Mouse (Mus musculus) gastrocnemius, postnatal 10 days (tissue): ENCODE data around the gene Efcab6. TPM values are rescaled to one million over a fixed set of nuclear protein-coding genes. Genes with fewer than 3 reads are reported as not detected.

Experiments used
- DNase-seq: peaks from one replicate; pipeline ENCODE4 v3.0.0; 2021; ENCODE audit warnings: mixed read lengths
- total RNA-seq, 2 experiments: library from RNA; stranded (reverse); gene quantifications; 2 replicates each; pipeline ENCODE4 v1.2.3; 2021

Gene Efcab6
- total RNA-seq, 2 experiments from 2014 or later, result 3.2 to 7.4 TPM

DNA sequence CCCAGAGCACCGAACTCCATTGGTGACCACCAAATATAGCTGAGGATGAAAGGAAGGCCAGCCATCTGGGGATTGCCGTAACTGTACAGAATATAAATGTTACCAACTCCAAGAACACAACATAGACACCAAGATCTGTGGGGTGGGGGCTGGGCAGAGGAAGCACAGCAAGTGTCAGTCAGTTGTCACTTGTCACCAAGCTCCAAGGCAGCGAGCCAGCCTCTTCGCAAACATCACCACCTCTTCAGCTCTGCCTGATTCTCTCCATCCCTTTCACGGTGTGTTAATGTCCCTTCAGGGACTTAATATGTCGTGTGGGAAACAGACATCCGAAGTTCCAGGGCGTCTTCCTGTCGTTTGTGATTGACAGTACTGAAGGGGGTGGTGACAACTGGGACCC, 93.0 kb downstream of the Efcab6 start:
- DNase-seq, result no peak

DNA sequence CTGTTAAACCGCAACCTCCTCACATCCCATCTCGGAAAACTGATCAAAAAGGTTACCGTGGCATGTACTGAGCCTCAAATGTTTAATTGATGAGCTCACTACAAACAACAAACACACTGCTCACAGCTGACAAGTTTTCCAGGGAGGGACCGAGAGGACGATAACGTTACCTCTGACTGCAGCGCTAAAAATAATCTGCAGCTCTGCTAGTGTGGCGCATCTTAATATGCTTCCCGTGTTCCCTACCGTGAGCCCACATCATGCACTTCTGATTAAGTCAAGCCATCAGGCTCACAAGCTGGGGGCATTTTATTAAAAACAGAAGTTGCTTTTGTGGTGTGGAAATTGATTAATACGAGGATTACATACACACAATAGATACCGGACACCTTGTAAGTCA, 97.4 kb downstream of the Efcab6 start:
- no peak for DNase-seq

DNA sequence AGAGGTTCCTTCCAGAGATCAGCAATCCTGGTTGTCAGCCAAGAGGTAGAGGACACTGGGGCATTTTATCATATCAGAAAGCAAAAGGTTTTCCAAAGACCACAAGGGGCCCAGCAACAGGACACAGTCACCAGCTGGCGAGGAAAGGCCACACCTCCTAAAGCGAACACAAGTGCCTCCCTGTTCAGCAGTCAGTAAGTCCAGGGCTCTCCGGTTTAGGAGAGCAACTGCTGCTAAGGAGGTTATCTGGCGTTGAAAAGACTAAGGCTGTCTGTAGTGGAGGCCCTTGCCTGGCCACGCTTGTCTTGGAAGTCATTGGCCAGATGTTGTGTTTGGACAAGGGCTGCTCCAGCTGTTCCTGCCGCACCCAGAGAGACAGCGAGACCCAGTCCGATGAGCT, 100.1 kb downstream of the Efcab6 start:
- DNase-seq, result no peak

GRCm38 (mm10) chr15:83958376-83958775, 106.8 kb downstream of the Efcab6 start:
- DNase-seq, result no peak

- no peak for DNase-seq
Measured at GRCm38 (mm10) chr15:83956996-83957395, 108.2 kb downstream of the Efcab6 start.

DNA sequence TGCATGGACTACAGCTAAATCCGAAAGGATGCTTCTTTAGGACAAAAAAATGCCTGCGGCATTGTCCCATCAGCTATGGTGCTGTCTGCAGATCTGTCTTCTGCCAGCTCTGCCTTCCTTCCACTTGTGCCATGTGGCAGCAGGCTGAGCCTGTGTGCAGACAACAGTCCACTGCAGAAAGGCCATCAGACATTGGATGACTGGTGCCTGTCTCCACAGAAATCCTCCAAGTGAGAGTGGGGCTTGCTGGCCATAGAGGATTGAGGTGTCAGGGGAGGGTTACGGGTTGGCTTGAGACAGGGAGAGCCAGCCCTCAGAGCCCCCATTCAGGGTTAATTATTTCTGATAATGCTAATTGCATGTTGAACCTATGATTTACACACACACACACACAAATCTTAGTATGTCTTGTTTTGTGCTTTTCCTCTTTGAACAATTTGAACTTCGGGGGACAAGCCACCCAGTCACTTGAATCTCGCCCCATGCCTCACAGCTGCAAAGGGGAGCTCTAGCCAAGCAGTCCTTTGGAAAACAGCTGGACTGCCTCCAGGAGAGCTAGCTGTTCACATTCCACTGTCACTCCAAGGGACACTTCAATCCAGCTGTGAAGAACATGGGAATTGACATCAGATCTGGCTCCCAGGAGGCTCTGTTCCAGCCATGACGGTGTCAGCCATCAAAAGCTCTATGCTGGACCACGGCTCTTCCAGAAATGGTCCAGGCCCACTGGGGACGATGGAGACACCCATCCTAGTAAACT, 109.1 kb downstream of the Efcab6 start:
- DNase-seq, result peak; percentile 35

DNA sequence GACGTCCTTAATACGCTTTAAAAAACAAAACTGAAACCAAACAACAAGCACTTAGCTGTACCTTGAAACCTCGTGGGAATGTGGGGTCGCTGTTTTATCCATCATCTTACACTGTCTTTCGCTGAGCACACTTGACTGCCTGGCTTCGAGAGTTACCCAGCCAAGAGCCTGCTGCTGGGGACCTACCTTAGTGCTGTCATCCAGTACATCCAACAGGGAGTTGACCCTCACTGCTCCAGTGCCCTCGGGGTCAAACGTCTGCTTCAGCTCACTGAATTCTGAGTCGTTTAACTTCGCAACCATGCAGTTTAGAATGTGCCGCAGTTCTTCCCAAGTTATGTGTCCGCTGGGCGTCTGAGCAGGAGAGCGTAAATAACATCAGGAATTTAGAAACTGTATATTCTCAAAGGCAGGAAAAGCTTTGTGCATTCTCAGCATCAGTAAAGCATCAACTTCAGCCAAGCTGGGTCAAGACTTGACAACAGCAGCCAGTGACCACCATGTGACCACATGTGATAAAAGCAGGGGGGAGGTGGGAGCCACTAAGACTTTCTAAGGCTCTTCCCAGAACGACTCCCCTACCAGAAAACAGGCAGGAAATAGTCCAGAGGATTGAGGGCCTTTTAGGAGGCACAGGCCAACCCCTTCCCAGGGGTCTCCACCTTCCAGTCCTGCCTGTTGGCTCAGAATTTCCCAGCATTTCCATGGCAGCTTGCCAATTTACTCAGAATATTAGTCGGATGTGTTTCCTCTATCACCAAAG, 115.3 kb downstream of the Efcab6 start:
- no peak for DNase-seq

DNA sequence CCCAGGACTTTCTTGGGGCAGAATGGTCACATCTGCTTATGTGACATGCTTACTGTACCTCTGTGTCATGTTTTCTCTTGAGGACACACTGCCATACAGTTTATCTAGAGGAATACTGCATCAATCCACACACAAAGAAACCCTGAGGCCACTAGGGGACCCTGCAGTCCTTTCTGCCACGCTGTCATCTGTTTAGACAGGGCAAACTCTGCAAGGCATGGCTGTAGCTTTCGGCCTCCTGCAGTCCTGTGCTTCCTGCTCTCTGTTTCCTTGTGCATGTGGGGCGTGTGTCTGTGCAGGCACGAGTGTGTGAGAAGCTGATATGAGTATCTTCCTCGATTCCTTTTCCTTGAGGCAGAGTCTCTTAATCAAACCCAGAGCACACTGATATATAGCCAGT, 125.5 kb downstream of the Efcab6 start:
- DNase-seq, result no peak

DNA sequence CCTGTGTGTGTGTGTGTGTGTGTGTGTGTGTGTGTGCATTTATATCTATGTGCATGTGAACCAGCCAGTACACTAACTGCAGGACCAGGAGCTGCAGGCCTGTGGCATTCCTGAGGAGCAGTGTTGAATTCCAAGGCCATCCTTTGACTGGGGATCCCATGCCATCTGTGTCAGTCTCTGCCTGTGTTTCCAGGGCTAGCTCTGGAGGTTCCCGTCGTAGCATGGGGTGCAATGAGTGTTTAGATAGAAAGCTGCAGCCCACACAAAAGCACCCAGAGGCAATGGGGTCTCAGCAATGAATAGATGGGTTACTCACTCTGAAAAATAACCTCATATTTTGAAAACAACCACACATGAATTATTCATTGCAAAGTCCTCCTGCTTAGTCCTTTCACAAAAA, 126.7 kb downstream of the Efcab6 start:
- no peak for DNase-seq

DNA sequence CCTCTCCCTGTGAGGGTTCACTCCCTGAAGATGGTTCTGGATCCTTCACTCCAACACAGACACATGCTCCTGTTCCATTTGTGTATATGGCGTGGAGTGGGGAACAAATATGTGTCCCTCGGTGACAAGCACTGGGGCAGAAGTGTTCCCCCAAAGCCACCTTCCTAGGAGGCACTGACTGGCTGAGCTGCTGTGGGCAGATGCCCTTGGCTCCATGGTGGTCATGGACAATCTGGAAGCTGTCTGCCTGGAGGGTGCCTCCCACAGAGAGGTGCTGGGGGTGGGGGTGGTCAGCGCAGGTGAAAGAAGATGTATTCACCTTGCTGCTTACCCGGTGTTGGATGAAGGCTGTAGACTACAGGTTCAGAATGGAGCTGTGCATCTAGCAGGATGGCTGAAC, 128.7 kb downstream of the Efcab6 start:
- no peak for DNase-seq

- DNase-seq, result no peak
Measured at GRCm38 (mm10) chr15:83934816-83935215, 130.4 kb downstream of the Efcab6 start.

DNA sequence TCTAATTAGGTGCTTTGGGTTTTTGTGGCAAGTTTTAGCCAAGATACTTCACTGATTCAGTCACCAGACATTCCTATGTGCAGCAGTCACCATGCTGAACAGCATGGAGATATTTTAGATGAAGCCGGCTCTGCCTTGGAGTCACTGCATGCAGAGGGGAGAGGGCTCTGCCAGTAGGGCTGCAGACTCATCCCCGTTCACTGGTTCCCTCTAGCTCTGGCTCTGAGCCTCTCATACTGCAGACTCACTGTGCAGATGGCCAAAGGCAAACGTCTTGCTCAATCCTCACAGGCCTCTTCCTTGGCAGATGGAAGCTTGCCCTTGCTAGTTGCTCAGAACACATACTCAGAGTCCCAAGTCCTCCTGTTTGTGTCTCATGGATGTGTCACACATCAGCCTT, 139.8 kb downstream of the Efcab6 start:
- DNase-seq, result no peak

- DNase-seq, result peak; percentile 47
Measured at GRCm38 (mm10) chr15:83924656-83925055, 140.5 kb downstream of the Efcab6 start.

DNA sequence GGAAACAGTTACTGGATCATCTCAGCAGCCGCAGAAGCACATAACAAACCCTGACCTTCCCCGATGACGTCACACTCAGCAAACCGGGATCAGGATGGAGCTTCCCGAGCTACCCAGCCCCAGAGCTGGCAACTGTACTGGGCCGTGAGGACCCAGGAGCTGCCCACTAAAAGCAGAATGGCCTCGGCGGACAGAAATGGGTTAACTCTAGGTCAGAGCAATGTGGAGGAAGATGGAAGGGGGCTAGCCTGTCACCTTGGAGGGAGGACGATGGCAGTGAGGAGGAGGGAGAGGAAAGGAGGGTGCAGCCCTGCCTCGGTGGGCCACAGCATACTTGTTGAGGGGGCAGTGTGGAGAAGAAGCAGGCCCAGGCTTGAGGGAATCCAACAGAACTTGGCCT, 149.8 kb downstream of the Efcab6 start:
- DNase-seq, result no peak

- DNase-seq, result no peak
Measured at GRCm38 (mm10) chr15:83913028-83913714, 152.0 kb downstream of the Efcab6 start.

DNA sequence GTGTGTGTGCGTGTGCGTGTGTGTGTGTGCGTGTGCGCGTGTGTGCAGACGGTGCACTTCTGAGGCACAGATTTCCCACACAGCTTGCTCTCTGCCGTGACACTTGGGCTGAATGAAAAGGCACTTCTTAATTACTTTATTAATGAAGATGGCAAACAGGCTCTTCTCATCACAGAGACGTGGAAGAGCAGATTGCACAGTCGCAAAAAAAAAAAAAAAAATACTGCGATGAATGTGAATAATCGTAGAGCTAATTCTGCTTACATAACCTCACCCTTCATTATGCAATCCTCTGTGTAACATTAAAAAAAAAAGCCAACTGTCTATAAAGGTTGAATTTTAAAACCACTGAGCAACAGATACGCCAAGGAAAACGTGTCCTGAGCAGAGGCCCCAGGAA, 158.7 kb downstream of the Efcab6 start:
- DNase-seq, result no peak

GRCm38 (mm10) chr15:83897286-83897685, 167.9 kb downstream of the Efcab6 start:
- DNase-seq, result no peak

DNA sequence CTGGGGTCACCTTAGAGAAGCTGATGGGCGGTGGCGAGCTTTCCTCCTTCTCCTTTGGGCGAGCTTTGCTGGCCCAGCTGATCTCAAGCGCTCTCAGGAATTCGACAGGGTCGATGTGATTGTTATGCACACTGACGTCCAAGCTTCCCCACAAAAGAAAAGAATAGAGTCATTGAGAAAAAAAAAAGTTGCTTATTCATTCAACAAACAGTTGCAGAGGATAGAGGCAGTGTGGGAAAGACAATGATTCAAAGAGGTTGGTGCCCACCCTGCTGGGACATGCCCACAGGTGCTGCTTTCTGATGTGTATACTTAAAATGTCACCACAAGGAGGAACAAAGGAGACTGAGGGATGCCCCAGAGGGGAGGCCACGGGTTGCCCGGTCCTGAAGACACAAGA, 169.2 kb downstream of the Efcab6 start:
- no peak for DNase-seq

DNA sequence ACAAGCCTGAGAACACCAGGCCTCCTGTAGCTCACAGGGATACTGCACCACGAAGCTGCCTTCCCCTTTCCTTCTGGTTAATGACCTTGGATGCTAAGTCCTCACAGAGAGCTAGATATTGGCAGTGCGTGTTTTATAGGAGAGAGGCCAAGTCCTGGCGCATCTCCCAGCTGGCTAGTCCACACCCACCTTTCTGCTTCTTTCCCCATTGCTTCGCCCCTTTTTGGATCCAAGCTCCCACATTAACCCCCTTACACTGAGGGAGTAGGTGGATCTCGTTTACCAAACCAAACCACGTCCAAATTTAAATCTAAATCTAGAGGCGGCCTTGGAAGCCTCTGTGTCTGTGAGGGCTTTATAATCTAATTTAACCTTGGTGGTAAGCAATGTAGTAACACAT, 170.9 kb downstream of the Efcab6 start:
- peak; percentile 42 for DNase-seq

DNA sequence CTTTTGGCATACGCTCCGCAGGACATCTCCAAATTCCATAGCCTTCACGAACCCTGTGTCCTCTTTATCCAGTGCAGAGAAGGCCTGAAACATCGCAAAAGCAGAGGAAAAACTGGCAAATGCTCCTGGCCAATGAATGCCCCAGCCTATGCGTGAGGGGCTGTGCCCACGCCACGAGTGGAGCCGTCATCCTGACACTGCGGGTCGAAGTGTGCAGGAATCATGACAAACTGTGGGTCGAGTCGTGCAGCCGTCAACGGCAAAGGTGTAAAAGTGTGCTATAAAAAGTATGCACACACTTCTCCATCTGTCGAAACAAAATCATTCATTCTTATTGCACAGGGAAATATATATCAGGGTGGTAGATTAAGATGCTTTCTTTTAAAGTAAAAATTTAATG, 172.3 kb downstream of the Efcab6 start:
- DNase-seq, result no peak

DNA sequence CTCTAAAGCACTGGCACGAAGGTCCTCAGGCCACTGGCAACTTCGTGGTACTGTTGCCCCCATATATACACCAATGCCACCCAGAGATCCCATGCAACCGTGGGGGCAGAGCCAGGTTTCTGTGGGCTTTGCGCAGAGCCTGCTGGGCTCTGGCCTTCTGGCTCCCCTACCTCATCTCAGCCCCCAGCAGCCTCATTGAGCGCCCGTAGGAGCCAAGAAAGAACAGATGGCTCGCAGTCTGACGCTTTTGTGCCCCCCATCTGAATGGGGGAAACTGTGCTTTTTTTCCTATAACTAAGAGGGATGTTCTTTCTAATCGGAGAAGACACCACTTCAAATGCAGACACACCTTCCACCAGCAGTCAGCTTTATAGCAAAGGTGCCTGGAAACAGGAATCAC, 180.9 kb downstream of the Efcab6 start:
- no peak for DNase-seq

DNA sequence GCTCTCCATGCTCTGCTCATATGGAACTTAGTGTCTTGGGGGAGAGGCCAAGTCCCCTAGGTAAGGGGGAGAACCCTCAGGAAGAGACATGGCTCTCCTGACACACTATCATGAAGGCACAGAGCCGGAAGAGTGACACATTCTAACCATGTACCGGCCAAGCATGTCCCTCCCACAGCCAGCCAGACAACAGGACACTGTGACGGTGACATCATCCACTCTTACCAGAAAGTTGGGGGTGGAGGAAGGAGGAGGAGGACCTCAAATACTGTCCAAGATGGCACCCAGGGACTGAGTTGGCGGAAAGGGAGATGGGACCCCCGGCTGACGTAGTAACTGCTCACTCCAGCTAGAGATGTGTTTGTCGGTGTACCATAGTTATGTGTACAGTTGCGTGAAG, 181.4 kb downstream of the Efcab6 start:
- DNase-seq, result no peak

- peak; percentile 38 for DNase-seq
Measured at GRCm38 (mm10) chr15:83879845-83880244, 185.3 kb downstream of the Efcab6 start.
